Mouse (Mus musculus) activated CD4-positive, CD25-positive, alpha-beta regulatory T cell, adult 9 weeks (primary cell): ENCODE data around the gene Gm15446. TPM values are rescaled to one million over a fixed set of nuclear protein-coding genes. Genes with fewer than 3 reads are reported as not detected.

Source experiments
- polyA plus RNA-seq: library from polyadenylated mRNA; unstranded; fragments of 100-300 nt; shearing (Covaris generic); gene quantifications from one replicate; pipeline ENCODE4 v1.2.1, GENCODE M21; 2017

The Gm15446 gene
- 14.4 TPM for polyA plus RNA-seq

GRCm38 (mm10) chr5:109923261-109924071 lies at the start of gene Gm15446:
Gm15446 (plus strand) TSS chr5:109923400.

Other genes with a start within 250 kb of the Gm15446 start
- 8.5 TPM for gene 5430403G16Rik, start 232.4 kb upstream of the Gm15446 start, polyA plus RNA-seq
- gene 4930522L14Rik, start 171.5 kb upstream of the Gm15446 start, polyA plus RNA-seq, result 17.4 TPM
- gene Zfp932, start 73.1 kb downstream of the Gm15446 start, polyA plus RNA-seq, result 31.0 TPM
- 13.4 TPM for gene Gm17655, start 149.1 kb downstream of the Gm15446 start, polyA plus RNA-seq
- gene Gm35315, start 171.0 kb downstream of the Gm15446 start, polyA plus RNA-seq, result 2.1 TPM
- 3.1 TPM for gene Plcxd1, start 176.6 kb downstream of the Gm15446 start, polyA plus RNA-seq
- gene Gtpbp6, start 184.8 kb downstream of the Gm15446 start, polyA plus RNA-seq, result 51.6 TPM
- 6.4 TPM for gene Zfp605, start 186.7 kb downstream of the Gm15446 start, polyA plus RNA-seq
- gene Chfr, start 212.4 kb downstream of the Gm15446 start, polyA plus RNA-seq, result 81.9 TPM